Mouse (Mus musculus) kidney, embryonic 14.5 days (tissue): Measurements from ENCODE around the gene Faf2. TPM values are rescaled to one million over a fixed set of nuclear protein-coding genes. Genes with fewer than 3 reads are reported as not detected.

Experiments
- ATAC-seq: fragments of 200-750 bp; cut with Nextera tagmentation; 2 replicates; pipeline ENCODE4 v1.8.0; 2017; ENCODE audit warnings: moderate number of reproducible peaks, mild to moderate bottlenecking, moderate TSS enrichment, moderate library complexity; ENCODE audit not compliant: low FRiP score, low TSS enrichment
- H3K27ac ChIP-seq: fragments of 300-500 bp; sonication (generic); 2 replicates; pipeline ENCODE4 v1.5.1; 2014; ENCODE audit warnings: low read depth, mild to moderate bottlenecking, low read length, moderate library complexity, mixed read lengths
- H3K27me3 ChIP-seq: fragments of 300-500 bp; sonication (generic); 2 replicates; pipeline ENCODE4 v1.6.1; 2014; ENCODE audit warnings: mild to moderate bottlenecking, low read length; ENCODE audit not compliant: control insufficient read depth, insufficient read depth
- H3K36me3 ChIP-seq: fragments of 300-500 bp; sonication (generic); 2 replicates; pipeline ENCODE4 v1.6.1; 2014; ENCODE audit warnings: low read length, mixed read lengths; ENCODE audit not compliant: control insufficient read depth, insufficient read depth
- H3K4me1 ChIP-seq: fragments of 300-500 bp; sonication (generic); 2 replicates; pipeline ENCODE4 v1.6.1; 2014; ENCODE audit warnings: low read length, mixed read lengths; ENCODE audit not compliant: control insufficient read depth, insufficient read depth
- H3K4me2 ChIP-seq: fragments of 300-500 bp; sonication (generic); replicated peaks from 2 replicates; pipeline ENCODE4 v1.6.1; 2014; ENCODE audit warnings: low read depth, mild to moderate bottlenecking, low read length
- H3K4me3 ChIP-seq: fragments of 300-500 bp; sonication (generic); 2 replicates; pipeline ENCODE4 v1.5.1; 2014; ENCODE audit warnings: mild to moderate bottlenecking, low read length
- H3K9ac ChIP-seq: fragments of 300-500 bp; sonication (generic); 2 replicates; pipeline ENCODE4 v1.6.1; 2014; ENCODE audit warnings: low read depth, mild to moderate bottlenecking, low read length, moderate library complexity
- H3K9me3 ChIP-seq: fragments of 300-500 bp; sonication (generic); 2 replicates; pipeline ENCODE4 v1.6.1; 2016; ENCODE audit warnings: low read length; ENCODE audit not compliant: control insufficient read depth
- WGBS: fragments of 180-500 bp; shearing (Covaris S2); extraction: QIAGEN DNeasy Blood & Tissue Kit; methylation state at CpG from one replicate; pipeline ENCODE4 v1.1.7; 2014; 5-methylcytosine and 5-hydroxymethylcytosine counted together
- microRNA-seq: library from miRNA; unstranded; fragments of <30 nt; microRNA quantifications from one replicate; pipeline ENCODE4, GENCODE M21; 2016
- polyA plus RNA-seq: library from polyadenylated mRNA; unstranded; fragments of >200 nt; fragmentation: Nextera tagmentation; extraction: Ambion mirVana; gene quantifications from 2 replicates; pipeline ENCODE4 v1.2.1, GENCODE M21; 2014

Faf2 gene
- polyA plus RNA-seq, 1 experiment from 2014 or later, result 126 TPM

DNA sequence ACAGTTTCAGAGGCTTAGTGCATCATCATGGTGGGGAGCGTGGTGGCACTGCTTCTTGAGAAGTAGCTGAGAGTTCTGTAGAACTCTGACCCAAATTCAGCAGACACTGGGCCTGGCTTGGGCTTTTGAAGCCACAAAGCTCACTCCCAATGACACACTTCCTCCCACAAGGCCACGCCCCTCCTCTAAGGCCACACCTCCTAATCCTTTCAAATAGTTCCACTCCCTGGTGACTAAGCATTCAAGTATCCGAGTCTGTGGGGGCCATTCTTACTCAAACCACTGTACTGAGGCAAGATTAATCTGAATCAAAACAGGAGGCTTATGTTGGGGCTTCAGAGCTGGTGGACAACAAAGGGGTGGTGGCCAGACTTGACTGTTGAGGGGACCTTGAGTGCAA, 89.3 kb downstream of the Faf2 start:
- Histone ChIP-seq H3K27ac (no peak overlapping the region), H3K4me3 (no peak overlapping the region), H3K27me3 (no peaks in the 10 kb centered on the region), H3K36me3 (no peaks in the 10 kb centered on the region), H3K4me1 (no peaks in the 10 kb centered on the region), H3K9me3 (no peaks in the 10 kb centered on the region), H3K4me2 (no peak overlapping the region), H3K9ac (no peak overlapping the region)
- no peak for ATAC-seq
- 86% methylated on average over 3 of the region's 3 CpGs for WGBS

Small RNA genes lying within 50 kb of the gene (microRNA-seq; reads per million reads assigned to microRNA genes)
- not detected for gene Gm24195

Other genes with a start within 250 kb of the Faf2 start
- 142 and 151 TPM in 2 replicates for gene Thoc3, start 152.9 kb upstream of the Faf2 start, polyA plus RNA-seq
- 14.0 and 17.9 TPM in 2 replicates for gene Simc1, start 118.0 kb upstream of the Faf2 start, polyA plus RNA-seq
- 96.7 and 158 TPM in 2 replicates for gene 4833439L19Rik, start 56.3 kb upstream of the Faf2 start, polyA plus RNA-seq
- gene Arl10, start 46.8 kb upstream of the Faf2 start, polyA plus RNA-seq, result 29.7 and 33.5 TPM in 2 replicates
- gene Nop16, start 31.7 kb upstream of the Faf2 start, polyA plus RNA-seq, result 78.6 and 88.6 TPM in 2 replicates
- 203 and 224 TPM in 2 replicates for gene Higd2a, start 31.6 kb upstream of the Faf2 start, polyA plus RNA-seq
- 36.3 TPM in 2 replicates for gene Cltb, start 10.4 kb upstream of the Faf2 start, polyA plus RNA-seq
- gene Rnf44, start 72.1 kb downstream of the Faf2 start, polyA plus RNA-seq, result 74.0 and 92.7 TPM in 2 replicates
- 1.2 and 1.9 TPM in 2 replicates for gene Cdhr2, start 79.7 kb downstream of the Faf2 start, polyA plus RNA-seq
- gene Gprin1, start 128.1 kb downstream of the Faf2 start, polyA plus RNA-seq, result 0.31 and 0.41 TPM in 2 replicates
- not detected in 2 replicates for gene Sncb, start 144.8 kb downstream of the Faf2 start, polyA plus RNA-seq
- not detected in 2 replicates for gene Eif4e1b, start 162.2 kb downstream of the Faf2 start, polyA plus RNA-seq
- gene Tspan17, start 167.6 kb downstream of the Faf2 start, polyA plus RNA-seq, result 5.2 and 6.4 TPM in 2 replicates